Mouse (Mus musculus): ENCODE data around the gene Shprh. TPM values are rescaled to one million over a fixed set of nuclear protein-coding genes. Genes with fewer than 3 reads are reported as not detected.
"Not testable (repeated sequence)": the region's sequence is repeated elsewhere in the genome, so short reads cannot be mapped to it uniquely, and the experiment has no call there.

Gene Shprh
- total RNA-seq (2021): 10 to 100 TPM; 20.9 to 27.8 TPM
- long read RNA-seq, experiment 1, partial matches to known transcripts: 2 of 3 reads
- long read RNA-seq, experiment 1, other reads (novel, unspliced or antisense): 1 of 3 reads
- long read RNA-seq, experiment 2, partial matches to known transcripts: 0 of 1 reads
- long read RNA-seq, experiment 2, other reads (novel, unspliced or antisense): 1 of 1 reads

DNA sequence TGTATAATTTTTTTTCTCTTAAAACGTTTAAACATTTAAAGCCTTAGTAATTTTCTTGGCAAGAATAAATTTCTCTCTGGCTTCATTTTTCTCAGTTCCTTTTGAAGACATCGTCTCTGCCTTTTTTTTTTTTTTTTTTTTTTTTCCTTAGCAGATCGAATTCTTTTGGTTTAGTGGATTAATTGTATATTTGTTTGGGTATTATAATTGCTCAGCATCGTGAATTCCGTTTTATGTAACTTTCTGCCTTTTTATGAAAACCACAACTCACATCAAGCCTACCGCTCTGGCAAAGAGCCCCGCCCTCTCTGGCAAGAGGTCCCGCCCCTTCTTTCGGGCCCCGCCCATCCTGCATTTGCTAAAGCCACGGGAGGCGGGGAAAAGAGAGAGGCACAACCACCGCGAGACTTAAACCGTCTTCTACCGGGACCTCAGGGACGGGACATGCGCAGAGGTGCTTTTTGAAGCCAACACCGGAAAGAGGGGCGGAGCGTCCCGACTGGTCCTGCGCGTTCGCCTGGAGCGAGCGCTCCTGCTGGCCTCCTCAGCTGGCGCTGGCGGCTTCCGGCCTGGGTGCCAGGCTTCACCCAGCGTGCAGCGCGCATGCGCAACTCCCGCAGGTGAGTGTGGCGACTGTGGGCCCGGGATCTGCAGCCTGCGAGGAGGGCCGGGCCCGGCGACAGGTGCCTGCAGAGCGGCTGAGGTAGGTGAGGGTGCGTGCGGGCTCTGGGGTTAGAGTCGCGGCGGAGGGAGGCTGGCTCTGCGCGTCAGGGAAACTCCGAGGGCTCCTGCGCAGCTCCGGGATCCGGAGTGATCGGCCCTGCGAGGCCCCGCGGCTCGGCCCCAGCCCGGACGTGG is at the start of gene Shprh:
TSS of gene Shprh (plus strand) at position 544 of the 858 bp plus-strand sequence.
- DNase-seq: peak; percentile 98

DNA sequence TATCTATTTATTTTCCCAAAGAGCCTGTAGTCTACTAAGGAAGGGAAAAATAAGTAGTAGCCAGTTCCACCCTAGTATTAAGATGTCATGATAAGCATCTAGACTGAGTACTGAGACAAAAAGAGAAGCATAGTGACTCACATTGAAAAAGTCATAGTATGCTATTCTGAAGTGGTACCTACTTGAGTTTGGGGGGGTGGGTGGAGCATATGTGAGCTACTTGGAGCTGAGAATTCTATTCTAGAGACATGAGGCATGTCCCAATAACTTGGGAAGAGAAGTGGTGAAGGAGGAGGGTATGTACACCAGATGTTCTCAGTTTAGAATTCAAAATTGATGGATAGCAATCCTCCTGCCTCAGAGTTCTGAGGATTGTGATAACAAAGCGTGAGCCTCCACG is 27.4 kb upstream of the Shprh start:
- DNase-seq: no peak

DNA sequence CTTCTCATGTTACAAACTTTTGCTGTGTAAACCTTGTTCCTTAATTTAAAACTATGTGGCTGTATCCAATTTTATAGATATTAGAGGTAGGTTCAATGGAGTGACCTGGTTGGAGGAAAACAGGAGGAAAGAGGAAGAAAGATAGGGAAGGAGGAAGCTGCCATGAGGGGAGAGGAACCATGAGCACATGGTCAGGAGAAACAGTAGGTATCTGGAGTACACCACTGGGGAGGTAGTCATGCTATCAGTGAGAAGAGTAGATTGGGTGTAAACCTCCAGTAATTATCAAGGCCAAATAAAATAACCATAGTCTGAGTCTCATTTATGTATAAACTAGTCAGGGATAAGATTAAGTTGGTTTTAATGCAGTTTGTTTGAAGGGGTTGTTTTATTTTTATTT is 3.6 kb upstream of the Shprh start:
- no peak for DNase-seq

DNA sequence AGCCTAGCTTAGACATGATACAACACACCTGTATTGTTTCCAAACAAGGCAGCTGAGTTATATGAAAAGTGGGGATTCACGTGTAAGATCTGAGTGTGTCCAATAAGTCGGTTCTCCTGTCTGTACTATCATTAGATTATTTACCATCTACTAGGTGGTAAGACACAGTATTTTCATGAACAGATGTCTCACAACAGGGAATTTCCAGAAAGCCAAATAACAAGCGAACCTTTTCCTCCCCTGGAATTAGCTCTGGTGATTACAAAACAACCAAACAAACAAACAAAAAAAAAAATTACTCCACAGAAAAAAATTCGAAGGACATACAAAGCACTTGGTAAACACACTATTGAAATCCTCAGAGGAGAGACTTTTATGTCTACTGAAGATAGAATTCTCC is 781 bp upstream of the Shprh start:
- no peak for DNase-seq

DNA sequence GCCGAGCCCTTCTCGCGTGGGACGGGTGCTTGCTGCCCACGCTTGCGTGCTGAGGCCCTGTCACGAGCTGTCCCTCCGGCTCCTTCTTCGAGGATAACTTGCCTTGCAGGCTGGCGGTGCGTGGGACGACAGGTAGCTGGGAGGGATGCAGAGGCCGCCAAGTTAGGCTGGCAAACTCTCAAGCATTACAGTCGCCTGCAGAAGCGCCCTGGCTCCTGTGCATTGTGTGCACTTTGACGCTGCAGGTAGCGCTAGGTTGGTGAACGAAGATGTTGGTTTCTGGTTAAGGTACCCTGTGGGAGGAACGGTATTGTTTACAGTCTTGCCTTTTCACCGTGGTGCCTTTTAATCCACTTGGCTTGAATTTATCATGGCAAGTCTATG is 507 bp downstream of the Shprh start:
- no peak for DNase-seq

DNA sequence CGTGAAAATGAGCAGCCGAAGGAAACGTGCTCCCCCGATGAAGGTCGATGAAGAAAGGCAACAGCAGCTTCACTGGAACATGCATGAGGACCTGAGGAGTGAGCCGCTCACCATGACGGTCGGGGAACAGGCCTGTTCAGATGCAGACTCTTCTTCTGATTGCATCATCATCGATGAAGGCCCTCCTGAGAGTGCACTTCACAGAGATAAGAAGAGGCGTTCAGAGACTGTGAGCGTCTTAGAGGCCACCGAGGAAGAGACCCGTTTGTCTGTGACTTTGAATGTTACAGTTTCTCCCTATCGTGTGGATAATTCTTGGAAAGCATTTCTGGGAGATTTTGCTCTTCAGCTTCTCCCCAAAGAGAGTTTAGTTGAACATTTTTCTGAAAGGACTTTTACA is 2.4 kb downstream of the Shprh start:
- no peak for DNase-seq

DNA sequence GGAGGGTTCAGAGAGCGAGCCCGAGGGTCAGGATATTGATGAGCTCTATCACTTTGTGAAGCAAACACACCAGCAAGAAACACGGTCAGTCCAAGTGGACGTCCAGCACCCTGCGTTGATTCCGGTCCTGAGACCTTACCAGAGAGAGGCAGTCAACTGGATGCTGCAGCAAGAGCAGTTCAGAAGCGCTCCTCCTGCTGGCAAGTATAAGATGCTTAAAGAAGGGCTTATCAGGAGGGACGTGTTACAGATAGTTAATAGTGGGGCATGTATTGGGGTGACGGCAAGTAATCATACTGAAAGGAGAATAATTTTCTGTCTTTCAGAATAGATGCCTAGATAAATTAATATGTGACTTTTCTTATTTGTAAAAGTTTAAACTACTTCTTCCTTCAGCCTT is 7.8 kb downstream of the Shprh start:
- no peak for DNase-seq

DNA sequence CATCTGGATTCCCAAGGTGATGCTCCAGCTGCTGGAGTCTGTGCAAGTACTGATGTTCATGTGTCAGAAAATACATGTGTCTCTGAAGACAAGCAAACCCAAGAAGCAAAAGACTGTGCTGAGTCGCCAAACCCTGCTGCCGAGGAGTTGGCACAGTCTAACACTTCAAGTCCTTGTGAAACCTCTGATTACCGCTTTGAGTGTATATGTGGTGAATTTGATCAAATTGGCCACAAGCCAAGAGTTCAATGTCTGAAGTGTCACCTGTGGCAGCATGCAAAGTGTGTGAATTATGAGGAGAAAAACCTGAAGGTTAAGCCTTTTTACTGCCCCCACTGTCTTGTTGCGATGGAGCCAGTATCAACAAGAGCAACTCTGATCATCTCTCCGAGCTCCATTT is 15.3 kb downstream of the Shprh start:
- no peak for DNase-seq

DNA sequence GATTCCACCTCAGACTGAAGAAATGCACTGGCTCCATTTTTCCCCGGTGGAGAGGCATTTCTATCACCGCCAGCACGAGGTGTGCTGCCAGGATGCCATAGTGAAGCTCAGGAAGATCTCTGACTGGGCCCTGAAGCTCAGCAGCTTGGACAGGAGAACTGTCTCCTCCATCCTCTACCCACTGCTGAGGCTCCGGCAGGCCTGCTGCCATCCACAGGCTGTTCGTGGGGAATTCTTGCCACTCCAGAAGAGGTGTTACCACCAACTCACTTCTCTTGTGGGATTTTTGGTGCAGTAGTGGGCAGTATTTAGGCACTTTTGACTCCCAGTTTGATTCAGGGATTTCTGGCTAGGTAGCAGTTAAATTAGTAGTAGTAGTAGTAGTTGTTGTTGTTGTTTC is 21.0 kb downstream of the Shprh start:
- no peak for DNase-seq

DNA sequence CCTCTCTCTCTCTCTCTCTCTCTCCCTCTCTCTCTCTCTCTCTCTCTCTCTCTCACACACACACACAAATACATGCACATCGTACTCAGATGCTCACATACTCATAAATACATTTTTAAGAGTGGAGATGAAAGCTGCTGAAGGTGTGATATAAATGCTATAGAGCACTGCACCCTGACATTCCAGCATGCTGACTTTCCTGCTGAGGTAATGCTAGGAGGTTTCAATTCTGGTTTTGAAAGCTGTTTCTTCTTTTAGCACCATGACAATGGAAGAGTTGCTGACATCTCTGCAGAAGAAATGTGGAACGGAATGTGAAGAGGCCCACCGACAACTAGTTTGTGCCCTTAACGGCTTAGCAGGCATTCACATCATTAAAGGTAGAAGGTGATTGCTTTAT is 22.4 kb downstream of the Shprh start:
- no peak for DNase-seq

DNA sequence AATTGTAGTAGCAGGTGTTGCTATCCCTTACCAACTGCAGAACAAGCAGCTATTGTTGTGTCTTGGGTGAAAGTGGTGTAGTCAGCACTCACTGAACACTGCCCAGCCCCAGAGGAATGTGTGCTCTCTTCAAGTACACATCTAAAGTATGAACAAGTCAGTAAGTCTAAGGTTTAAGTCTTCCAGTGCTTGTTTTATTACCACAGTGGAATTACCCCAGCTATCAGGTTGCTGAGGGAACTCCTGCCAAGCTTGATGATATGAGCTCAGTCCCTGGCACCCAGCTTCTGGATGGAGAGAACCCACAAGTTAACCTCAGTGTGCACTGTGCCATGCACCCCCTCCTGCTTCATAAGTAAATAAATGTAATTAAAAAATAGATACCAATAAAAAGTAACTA is 23.3 kb downstream of the Shprh start:
- DNase-seq: no peak

DNA sequence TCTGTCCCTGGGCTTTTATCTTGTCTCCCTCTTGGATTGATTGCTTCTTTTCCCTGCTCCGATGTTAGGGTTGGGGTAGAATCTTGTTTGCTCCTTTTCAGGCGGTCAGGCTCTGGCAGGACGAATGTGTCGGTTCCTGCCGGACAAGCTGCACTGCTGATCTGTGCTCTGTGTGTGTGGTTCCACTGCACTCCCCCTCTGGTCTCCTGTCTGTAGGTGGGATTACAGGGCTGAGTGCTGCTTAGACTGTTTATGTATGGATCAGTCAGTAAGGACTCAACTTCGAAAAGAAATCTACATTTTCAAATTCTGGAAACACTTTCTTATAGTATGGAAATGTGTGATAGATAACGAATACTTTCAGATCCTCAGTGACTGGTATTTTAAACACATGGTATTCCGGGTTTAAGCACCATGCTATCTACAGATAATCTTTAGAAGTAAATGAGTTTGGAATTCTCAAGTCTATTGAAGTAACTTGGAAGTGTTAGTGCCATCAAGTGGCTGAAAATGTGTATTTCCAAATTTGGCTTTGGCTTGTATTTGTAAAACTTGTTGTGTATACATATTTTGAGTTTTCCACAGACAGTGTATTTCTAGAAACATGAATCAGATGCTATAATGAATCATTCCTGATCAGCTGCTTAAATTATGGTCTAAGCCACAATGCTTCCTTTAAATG is 26.7 kb downstream of the Shprh start:
- no peak for DNase-seq

DNA sequence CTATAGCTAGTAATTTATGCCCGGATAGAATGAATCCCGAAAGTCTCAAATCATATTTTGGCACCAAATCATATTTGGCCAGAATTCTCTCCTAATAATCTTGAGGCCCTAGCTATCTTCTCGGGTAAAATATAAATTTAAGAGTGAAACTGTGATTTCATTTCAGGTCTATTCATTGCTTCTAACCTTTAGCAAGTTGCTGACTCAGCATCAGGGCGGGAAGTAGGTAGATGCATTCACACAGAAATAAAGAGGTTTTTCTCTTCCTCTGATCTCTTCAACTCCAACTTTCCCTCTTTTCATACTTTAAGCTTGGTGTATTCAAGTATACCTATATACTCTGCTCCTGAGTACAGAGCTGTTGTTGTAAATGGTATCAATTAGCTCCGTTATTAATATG is 30.9 kb downstream of the Shprh start:
- DNase-seq: no peak

DNA sequence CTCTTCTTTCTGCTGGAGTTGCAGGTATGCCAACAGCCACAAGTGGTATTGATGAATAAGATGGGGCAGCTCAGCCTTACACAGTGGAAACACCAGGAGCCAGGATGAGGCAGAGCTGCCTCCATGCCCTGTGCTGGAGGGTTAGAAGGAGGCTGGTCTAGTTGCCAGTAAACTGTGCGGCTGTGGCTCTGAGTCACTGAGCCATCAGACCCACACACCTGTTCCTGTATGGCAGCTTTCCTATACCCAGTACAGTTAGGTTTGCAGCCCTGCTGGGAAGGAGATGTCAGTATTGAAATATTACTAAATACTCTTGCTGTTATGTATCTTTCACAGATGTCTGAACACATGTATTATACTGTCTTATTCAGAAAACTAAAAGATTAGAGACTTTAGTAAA is 48.1 kb downstream of the Shprh start:
- DNase-seq: peak in 1 of 2 experiments; percentile 4

DNA sequence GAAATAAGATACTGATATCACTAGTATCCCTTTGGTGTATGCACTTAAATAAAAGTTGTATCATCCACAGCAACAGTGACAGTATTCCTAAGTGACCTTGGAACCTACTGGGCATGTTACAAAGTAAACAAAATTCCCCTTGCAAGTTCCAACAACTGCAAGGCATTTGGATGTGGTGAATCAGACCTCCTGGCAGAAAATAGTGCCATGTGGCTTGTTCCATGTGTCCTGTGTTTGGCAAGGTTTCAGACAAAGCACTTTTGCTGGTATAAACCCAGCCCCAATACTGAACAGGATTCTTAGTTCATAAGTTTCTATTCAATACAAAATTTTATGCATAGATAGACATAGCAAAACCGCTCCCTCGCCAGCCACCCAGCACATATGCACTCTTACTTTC is 49.1 kb downstream of the Shprh start:
- peak; percentile 58 to 61 for DNase-seq

DNA sequence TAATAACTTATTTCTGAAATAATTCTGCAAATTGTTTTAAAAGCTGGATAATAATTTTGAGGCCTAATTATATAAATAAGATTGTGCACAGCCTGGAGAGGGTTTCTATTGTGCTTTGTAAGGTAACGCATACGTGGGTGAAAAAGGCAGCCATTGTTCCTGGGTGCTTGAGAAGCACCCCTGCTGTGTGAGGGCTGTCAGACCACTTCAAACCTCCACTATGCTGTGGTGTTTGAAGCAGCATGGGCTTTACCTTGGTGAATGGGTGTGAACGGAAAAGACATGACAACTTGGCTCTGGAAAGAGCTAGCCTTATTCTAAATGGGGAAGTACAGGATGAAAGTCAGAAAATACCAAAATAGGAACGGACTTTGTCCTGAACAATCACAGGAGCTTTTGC is 50.8 kb downstream of the Shprh start:
- no peak for DNase-seq

DNA sequence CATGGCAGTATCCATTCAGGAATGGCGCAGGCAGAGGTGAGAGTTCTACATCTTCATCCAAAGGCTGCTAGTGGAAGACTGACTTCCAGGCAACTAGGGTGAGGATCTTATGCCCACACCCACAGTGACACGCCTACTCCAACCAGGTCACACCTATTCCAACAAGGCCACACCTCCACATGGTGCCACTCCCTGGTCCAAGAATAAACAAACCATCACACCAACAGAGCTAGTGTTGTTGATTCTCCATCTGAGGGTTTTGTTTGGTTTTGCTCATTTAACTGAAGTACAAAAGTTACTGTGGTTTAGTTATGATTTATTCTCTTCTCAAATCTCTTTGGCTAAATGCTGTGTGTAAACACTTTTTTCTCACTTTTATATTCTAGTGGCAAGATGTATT is 56.7 kb downstream of the Shprh start:
- DNase-seq: not testable (repeated sequence)

DNA sequence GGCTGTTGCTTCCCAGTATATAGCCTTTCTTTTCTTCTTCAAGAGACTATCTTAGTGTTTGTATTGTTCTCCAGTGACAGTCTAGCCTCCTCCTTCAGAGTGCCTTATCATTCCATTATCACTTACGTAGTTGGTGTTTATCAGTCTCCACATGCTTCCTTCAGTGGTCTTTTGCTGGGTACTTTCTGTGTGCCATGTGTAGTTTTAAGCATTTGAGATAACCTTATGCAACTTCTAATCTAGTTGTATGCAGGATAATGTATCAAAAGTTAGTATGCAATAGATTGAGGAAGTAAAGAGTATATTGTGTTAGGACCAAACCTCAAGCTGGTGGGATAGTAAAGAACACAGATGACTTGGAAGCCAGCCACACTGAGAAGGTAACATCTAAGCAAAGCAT is 59.4 kb downstream of the Shprh start:
- DNase-seq: no peak

DNA sequence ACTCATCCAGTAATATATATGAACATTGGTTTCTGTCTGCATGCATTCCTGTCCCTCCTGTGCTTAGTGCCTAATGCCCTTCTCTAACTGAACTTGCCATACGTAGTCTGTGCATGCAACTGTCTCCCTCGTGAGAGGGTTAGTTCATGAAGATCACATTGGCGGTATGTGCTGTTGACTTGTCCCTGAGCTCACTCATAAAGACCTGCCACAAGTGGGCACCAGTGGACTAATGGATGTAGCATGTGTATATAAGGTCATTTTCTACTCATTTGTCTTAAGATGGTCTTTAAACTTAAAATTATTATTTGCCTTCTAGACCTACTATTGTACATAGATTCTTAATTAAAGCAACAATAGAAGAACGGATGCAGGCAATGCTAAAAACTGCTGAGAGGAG is 62.8 kb downstream of the Shprh start:
- peak in 1 of 2 experiments; percentile 7 for DNase-seq

DNA sequence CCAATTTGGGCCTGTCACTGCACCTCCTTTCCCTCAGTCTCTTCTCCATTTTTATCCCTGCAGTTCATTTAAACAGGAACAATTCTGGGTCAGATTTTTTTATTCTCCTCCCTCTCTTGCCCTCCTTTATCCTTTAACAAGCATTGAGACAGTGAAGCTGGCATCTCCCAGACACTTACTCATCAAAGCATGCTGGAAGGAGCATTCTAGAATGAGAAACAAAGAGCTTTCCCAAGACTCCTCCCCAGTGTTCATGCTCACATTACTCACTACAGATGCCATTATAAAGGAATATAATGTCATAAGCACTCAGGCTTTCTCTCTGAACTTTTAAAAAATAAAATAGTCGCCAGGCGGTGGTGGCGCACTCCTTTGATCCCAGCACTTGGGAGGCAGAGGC is 77.2 kb downstream of the Shprh start:
- DNase-seq: no peak

DNA sequence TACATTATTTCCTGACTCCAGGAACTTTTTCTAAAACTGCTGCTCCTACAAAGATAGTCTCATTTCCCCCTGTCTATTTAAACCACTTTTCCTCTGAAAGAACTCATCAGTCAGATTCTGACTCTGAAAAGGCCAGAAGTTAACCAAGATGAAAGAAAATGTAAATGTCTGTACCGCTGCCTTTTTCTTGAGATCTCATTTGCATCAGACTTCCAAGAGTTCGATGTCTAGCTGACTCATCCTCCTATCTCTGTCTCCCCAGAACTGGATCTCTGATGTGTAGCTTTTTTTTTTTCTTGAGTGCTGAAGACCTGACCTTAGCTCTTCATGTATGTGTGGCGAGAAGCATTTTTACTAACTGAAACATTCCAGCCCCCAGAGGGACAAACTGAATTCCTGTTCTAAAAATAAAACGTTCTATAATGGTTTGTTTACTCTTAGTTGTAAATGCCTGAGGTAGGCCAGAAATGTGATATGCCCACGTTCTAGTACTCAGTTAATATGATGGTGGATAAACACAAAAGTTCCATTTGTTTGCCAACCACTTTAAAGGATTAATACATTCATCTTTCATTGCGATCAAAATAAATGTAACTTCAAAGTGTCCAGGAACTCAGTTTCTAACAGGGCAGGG is 80.4 kb downstream of the Shprh start:
- no peak for DNase-seq

DNA sequence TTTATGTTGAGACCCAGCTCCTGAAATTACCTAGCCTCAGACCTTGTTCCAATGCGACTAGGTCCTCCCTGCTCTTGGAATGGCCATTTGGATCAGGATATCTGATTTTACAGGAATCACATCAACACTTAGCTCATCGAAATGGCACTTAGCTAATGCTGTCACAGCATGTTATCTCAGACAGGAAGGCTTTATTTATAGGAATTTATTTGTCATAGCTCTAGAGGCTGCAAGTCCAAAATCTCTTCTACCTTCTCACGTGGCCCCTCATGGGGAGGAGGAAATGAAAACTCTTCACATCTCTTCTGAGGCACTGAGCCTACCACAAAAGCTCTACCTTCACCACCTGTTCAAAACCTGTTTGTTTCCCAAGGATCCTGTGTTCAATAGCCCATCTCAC is 84.0 kb downstream of the Shprh start:
- no peak for DNase-seq

DNA sequence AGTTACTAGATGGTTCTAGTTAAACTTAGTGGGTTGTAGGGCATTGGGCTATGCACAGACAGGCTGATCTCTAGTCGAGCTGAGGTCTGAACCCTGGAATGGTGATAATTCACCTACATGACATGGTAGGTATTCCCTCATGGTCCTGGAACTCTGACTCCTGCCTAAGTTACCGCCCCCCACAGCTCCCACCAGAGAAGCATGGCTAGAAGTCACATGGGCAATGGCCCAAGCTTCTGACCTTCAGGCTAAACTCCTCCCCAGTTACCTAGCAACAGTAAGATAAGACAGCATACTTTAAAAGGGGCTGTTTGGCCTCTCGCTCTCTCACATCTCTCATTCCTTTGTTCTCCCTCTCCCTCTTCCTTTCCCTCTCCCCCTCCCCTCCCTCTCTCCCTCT is 93.8 kb downstream of the Shprh start:
- peak in 1 of 2 experiments; percentile 2 for DNase-seq
